Mouse (Mus musculus): ENCODE measurements around the gene Bnc1.

The Bnc1 gene

DNA sequence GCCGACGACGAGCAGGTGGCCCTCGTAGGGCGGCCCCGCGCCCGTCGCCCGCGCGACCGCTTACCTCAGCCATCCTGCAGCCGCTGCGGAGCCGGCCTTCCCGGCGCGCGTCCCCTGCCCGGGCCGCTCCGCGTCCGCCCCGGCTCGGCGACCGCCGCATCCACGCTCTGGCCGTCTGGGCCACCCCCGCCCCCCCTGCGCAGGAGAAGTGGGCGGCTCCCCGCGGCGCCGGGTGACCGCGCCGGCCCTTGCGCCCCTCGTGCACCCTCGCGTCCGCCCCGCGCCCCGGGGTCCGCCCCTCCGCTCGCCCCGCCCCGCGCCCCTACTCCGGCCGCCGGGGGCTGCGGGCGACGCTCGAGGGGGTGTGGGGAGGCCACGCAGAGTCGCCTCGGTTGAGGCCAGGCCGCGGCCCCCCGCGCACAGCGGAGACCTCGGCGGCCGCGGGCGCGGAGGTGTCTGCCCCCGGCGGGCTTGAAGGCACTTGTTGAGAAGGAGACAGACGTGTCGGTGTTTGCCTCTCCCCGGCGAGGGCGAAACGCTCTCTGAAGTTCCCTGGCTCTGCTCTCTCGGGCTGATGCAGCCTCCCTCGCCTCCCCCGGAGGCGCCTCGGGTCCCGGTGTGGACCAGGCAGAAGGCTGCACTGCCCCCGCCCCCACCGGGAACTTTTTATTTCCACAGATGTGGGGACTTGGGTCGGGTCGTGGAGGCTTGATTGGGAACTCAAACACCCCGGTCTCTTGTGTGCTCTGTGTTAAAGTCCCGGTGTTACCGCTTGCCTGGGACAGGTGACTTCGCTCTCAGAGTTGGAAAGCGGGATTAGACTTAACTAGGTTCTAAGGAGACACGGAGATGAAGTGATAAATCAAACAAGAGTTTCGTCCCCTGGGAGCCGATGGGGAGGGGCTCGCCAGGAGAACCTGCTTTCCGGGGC lies at the start of gene Bnc1:
Gene Bnc1 (minus strand): TSS at position 162 of the 931 bp plus-strand sequence.
- DNase-seq (ENCODE audit: low spot score) = peak; percentile 72

DNA sequence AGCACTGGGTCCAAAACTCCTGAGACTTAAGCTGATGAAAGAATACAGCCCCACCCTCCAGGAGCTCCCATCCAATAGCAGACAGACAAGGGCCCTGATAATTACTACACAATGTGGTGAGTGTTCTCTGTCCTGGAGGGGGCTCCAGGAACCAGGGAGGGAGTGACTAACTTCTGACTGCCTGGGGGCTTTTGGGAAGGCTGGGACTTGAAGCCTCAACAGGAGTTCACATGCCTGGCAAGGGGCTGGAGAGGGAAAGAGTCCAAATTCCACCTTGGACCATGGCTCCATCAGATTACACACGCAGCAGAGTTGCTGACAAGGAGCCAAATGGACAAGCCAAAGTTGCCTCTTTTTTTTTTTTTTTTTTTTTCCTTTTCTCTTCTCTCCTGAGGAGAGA lies 41.3 kb upstream of the Bnc1 start:
- DNase-seq (ENCODE audit: low spot score) = no peak

DNA sequence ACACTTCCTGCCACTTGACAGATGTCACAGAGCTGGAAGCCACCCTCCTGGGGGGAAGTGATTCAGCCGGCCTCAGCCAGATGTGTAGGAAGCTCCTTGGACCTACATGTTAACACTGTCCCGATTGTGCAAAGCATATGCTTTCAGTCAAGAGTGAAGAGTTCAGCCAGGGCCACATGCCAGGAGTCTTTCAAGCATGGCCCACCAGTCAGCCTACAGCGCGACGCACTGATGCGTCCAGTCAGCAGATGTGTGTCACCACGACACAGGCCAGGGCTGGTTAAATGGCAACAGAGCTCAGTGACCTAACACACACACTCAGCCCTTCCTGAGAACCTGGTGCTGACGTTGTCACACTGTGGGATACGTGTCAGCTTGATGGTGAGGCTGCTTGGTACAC lies 37.6 kb upstream of the Bnc1 start:
- DNase-seq (ENCODE audit: low spot score) = no peak

DNA sequence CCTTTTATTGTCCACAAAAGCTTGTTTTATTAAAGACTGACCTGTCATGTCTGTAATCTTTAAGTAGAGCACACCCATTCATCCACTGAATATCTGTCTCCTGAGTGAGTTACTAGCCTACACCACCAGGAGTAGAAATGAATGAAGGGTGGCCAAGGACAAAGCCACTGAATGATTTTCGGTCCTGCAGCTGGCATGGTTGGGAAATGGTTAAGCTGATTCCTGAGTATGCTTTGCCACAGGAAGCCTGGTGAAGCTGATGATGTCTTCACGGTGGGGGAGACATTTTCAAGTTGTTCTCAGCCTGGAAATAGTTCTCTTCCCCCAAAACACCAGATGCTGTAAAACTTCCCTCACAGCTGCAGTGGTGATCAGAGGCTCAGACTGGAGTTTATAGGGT lies 33.7 kb upstream of the Bnc1 start:
- DNase-seq (ENCODE audit: low spot score) = no peak

DNA sequence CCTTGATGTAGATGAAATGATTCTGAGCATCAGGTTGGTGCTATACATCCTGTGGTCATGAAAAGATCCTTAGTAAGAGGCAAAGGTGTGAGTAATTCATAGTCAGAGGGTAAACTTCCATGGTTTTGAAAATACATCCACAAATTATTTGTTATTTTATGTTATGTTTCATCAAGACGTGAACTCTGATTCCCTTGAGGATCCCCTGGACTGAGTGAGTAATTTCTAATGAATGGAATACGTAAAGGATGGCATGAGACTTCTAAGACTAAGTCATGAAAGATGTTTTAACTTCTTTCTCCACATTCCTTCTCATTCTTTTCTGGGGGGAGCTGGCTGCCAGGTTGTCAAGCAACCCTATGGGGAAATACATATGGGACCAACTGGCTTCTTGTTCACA lies 31.6 kb upstream of the Bnc1 start:
- DNase-seq (ENCODE audit: low spot score) = no peak

DNA sequence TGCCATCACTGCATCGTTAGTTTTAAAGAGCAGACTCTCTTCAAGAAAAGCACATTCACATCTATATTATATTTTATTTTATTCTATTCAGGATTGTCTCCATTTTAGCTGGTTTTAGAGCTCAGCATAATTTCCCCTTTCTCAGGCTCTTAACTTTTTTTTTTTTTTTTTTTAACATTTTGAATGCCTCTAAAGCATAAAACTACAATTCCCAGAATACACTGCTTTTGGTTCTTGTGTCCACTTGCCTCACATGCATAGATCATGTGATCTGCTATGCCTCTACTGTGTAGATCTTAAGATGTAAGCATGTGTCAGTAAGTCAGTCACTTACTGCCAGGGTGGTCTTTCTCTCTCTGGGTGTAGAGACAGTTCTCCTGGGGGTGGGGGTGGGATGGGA lies 30.3 kb upstream of the Bnc1 start:
- no peak for DNase-seq (ENCODE audit: low spot score)

DNA sequence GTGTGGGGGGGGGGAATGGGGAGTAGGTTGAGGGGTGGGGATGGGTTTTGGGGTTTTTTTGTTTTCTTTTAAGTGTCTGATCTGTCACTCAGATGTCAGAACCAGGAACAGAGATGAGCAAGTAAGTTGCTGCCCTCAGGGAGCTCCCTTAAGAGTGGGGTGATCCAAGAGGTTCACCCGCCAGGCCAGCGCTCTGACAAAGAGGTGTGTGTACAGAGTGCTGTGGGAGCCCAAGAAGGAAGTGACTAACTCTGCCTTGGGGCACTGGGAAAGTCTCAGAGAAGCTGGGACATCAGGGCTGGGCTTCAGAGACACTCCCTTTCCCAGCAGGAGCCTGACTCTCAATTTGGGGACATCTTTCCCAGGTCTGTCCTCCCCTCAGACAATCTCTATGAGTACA lies 25.9 kb upstream of the Bnc1 start:
- DNase-seq (ENCODE audit: low spot score) = no peak

DNA sequence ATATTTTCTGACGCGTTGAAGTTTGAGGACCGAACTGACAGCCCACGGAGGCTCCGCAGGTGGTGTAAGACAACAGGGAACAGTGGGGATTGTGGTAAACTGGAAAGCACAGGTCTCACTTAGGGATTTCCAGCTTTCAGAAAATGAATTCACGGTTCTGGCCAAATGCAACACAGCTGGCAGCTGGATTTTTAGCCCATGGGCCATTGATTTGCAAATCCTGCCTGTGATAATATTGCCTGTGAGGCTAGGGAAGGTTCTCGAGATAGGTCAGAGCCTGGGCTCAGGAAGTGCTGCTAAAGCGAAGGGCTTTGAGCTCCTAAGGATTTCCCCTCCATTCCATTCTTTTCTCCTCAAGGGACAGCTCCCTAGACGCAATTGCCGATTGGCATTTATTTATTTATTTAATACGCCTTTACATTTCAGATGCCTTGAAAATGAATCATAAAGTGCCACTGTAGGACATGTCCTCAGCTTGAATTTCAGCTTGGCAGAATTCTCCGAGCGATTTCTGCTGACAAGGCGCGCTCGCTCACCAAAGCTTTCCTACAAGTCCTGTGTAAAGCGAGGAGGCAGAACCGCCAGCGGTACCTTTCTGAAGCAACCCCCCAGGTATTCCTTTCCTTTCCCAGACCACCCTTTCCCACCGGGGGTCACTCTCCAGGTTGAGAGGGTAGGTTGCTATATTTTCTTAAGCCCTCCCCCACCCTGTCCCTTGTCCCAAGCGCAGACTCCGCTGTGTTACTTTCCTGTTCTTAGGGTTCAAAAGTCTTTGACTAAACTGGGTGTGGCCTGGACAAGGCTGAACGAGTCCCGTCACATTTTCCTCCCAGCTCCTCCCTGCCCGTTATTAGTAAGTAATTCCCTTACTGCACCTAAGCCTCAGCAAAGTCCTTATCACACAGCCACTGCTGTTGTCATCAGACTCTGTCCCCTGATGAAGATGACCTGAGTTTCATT lies 24.9 kb upstream of the Bnc1 start:
- DNase-seq (ENCODE audit: low spot score) = no peak

DNA sequence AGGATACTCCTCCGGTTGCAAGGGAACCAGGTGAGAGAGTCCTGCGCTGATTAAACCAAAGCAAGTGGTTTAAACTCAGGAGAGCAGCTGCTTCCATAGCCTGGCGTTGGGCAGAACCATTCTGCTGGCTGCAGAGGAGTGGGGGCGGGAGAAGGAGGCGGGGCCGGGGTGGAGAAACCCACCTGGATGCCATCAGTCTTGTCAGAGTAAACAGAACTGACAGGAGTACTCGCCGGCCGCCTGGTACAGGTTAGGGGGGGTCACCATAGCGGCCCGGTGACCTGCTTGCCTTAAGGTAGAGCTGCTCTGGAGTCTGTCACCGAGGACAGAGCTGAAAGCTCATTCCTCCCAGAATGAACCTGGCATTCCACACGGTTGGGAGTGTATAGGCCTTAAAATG lies 20.4 kb upstream of the Bnc1 start:
- DNase-seq (ENCODE audit: low spot score) = peak; percentile 33

DNA sequence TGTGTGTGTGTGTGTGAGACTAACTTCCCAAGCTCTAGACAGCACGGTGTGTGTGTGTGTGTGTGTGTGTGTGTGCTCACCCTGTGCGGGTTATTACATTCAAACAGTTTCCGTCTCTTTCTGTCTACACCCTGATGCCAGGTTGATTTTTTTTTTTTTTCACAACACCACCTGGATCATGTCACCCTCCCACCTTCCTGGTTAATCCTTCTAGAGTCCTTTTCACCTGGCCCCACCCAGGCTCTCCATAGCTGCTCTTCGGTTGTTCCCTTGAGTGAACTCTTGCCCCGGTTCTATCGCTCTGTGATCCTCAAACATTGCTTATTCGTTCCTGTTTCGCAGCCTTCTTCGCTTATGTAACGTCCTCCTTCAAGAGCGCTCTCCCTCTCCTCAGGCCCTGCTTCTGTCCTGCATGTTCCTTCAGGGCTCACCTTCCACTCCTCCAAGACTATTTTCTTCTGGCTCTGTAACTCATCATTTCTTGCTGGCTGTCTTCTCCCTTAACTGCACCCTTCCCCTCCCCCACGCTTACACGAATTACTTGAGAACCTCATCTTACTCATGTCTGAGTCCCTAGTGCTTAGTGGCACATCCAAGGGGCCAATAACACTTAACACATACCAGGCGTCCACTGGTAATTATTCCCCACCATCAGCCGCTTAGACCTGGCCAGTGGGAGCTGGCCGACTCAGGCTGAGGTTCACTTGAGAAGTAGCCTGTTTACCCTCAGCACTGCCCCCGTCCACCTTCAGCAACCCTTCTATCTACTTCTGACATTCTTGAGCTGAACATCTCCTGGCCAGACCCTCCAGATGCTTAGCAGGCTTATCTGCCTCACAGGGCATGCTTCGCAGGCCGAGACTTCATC lies 19.7 kb upstream of the Bnc1 start:
- no peak for DNase-seq (ENCODE audit: low spot score)

DNA sequence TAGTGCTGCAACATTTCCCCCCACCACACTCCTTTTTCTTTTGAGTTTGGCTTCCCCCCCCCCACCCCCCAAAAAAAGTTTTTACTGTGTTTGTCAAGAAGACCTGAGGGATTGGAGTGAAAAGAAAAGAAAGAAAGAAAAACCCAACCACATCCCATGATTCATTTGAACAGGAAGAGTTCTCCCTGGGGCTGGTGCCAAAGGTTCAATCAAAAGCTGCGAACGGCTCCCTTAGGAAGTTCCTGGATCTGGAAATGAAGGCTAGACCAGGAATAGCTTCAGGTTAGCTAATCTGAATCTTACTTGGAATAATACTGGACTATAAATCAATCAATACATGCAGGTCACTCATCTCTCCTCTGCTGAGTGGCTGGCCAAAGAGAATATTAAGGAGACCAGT lies 15.1 kb upstream of the Bnc1 start:
- no peak for DNase-seq (ENCODE audit: low spot score)

DNA sequence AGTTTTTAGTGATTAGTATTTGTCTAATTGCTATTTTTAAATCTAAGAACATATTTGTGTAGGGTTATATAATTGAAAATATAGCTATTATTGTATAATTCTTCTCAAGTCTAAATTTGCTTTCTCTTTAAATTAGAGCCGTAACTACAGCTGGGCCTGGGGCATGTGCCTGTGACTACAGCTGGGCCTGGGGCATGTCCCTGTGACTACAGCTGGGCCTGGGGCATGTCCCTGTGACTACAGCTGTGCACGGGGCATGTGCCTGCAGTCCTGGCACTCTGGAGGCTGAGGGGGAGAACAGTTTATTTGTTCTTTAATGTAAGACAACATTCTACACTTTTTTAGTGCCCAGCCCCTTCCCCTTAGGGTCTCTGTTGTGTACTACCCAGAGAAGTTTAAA lies 12.1 kb upstream of the Bnc1 start:
- DNase-seq (ENCODE audit: low spot score) = no peak

DNA sequence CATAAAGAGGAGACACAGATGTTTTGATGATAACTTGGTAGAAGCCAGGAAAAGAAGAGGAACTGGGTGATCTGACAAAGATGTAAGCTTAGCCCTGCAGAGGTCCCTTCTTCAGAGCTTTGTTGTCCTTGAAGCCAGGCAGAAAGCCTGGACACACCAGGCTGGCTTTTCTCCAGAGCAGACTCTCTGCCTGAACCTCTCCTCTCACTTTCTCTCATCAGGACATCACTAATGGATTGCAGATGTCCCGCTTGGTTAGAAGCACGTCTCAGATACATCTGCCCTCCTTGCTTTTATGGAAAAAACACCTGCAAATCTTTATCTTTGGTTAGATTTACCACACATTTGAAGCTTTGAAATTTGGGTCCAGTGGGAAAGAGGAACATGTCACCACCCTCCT lies 7.7 kb upstream of the Bnc1 start:
- no peak for DNase-seq (ENCODE audit: low spot score)

DNA sequence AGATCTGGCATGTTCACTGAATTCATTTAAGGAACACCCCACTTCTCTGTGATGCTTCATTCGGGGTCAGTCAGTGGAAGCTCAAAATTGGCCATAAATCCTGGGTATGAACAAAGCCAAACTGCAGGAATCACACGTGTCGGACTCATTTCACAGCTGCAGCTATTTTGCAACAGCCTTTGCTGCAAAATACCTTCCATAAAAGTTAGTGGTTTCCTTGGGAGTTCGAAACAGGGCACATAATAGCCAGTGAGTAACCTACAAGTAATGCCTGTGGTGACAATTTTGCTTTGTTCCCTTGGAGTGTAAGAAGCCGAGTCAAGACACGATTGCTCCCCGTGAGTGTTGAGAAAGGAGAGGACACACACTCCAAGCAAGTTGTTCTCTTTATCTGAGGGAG lies 7.3 kb upstream of the Bnc1 start:
- DNase-seq (ENCODE audit: low spot score) = no peak

DNA sequence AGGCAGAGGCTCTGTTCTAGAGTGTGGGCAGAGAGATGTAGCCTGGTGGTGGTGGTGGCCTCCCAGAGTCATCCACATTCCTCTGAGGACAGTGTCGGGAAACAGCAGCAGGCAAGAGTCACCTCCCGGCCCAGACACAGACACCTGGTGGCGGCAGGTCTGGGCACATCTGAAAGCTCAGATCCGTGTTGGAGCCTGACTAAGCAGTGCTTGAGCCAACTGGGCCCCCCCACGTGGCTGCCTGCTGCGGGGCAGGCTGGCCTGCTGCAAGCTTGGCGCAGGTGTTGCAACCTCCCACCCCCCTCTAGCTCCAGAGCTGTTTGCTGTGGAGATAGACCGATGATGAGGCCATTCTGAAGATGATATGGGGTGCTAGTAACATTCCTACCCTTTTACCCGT lies 3.9 kb upstream of the Bnc1 start:
- DNase-seq (ENCODE audit: low spot score) = peak; percentile 29

DNA sequence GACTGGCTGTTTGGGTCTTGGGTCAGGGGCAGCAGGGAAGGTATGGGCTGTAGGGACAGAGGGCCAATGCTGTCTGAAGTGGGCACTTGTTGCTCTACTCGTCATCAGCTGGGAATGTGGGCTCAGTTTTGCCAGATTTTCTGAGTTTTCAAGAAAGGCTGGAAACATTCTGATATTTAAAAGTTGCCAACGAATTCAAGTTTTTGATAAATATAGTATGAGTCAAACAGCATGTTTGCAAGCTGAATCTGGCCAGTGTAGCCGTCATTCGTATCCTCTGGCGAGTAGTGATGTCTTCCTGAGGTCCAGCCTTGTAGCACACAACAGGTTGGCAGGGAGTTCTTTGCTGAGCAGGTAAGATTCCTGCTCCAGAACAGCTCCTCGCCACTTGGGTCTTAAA lies 3.0 kb upstream of the Bnc1 start:
- DNase-seq (ENCODE audit: low spot score) = no peak

DNA sequence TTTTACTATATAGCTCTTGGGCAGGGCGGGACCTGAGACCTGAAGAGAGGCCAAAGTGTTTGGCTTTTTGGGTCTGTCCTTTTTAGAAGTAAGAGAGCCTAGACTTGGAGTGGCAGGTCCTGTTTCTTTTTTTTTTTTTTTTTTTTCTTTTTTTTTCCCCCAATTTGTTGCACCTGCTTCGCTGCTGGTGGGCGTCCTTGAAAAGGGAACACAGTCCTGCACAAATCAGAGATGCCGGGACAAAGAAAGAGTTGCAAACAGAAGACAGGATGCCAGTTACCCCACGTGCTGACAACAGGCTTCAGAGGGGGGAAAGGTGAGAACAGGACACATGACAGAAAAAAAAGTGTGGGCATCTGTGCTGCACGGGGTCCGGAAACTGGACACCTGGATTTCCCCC lies 1.0 kb upstream of the Bnc1 start:
- peak; percentile 31 for DNase-seq (ENCODE audit: low spot score)

DNA sequence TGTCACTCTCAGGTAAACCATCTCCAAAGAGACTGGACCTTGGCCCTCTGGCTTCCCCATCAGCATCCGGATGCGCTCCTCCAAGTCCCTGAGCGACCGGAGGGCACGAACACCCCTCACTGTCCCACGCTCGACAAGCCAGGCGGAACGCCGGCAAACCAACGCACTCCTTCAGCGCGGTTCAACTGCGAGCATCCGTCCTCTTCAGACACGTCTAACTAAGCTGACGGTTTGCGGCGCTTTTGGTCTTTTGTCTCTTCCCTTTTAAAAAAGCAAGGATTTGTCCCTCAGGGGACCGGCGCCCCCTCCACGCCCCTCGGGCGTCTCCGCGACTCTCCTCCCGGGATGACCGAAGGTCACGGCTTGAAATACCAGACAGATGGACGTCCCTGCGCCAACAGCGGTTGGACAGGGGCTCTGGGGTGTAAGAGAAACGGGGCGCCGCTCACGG lies 456 bp downstream of the Bnc1 start:
- DNase-seq (ENCODE audit: low spot score) = peak; percentile 56

DNA sequence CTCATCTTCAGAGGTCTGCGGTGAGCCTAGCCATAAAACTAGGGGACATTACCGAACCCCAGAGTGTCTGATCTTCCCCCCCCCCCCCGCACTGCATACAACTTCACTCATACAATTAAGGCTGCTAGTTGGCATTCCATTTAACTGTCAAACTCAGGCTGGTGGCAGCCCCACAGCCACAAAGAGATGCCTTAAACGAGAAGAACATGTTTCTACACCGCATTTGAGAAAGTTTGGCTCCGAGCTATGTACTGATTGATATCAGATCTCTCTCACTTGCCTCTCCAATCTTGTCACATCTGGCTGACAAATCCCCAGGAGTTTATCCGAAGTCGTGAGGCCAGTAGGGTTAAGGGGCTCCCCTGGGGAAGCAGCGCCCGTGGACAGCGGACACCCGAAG lies 976 bp downstream of the Bnc1 start:
- DNase-seq (ENCODE audit: low spot score) = no peak

DNA sequence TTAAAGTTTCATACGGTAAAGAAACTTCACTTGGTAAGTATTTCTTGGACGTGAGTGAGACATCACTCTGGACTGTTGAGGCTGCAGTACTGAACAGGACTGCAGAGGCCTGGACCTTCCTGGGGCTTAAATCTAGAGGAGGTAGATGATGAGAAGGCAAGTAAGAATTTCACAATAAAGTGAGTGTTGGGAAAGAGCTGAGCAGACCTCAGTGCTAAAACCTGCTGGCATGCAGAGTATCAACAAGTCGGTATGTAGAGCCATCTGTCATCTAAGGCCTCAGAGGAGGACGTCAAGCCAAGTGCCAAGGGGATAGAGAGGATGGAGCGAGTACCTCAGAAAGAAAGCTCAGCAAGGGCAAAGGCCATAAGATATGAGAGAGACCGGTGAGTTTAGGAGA lies 8.4 kb downstream of the Bnc1 start:
- no peak for DNase-seq (ENCODE audit: low spot score)

DNA sequence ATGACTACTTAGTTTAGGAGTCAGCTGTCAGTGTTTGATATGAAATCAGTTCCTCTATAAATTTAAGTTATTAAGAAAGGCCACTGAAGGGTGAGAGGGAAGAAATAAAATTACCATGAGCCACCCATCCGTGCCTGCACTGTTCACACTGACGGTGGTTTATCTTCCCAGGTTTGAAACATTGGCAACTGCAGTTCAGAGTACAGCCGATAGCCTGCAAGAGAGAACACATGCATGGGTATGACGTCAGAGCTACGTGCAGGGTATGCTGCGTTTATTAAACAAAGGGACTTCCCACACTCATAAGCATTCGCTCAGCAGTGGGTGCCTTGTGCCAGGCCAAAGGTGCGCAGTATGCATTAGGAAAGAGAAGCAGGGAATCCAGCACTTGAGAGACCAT lies 13.8 kb downstream of the Bnc1 start:
- DNase-seq (ENCODE audit: low spot score) = no peak

DNA sequence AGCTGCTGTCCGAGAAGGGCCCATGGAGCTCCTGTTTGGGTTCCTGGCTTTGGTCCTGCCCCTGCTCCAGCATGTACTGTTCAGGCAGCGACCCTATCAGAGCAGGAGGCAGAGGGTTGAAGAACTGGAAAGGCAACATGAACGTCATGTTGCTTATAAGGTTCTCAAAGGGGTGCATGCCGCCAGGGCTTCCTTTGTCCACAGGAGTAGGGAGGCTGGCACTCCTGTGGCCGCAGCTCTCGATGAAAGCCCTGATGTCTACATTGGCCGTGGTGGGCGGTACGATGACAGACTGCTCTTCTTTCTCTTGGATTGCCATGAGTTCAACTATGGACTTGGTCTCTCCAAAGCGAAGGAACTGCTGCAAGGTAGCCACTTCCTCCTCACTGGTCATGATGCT lies 17.5 kb downstream of the Bnc1 start:
- DNase-seq (ENCODE audit: low spot score) = no peak
